Mouse (Mus musculus) heart, embryonic 12.5 days (tissue): Measurements from ENCODE around the gene Csnk1d. TPM values are rescaled to one million over a fixed set of nuclear protein-coding genes. Genes with fewer than 3 reads are reported as not detected.

Experiments
- ATAC-seq: fragments of 200-750 bp; cut with Nextera tagmentation; 2 replicates; pipeline ENCODE4 v1.8.0; 2017; ENCODE audit warnings: moderate TSS enrichment, moderate library complexity; ENCODE audit not compliant: insufficient number of reproducible peaks, low FRiP score
- H3K27ac ChIP-seq: fragments of 300-500 bp; sonication (generic); 2 replicates; pipeline ENCODE4 v1.5.1; 2016; ENCODE audit warnings: mild to moderate bottlenecking, moderate library complexity; ENCODE audit not compliant: poor library complexity, severe bottlenecking
- H3K27me3 ChIP-seq: fragments of 300-500 bp; sonication (generic); replicated peaks from 2 replicates; pipeline ENCODE4 v1.6.1; 2016; ENCODE audit warnings: mild to moderate bottlenecking, moderate library complexity
- H3K36me3 ChIP-seq: fragments of 300-500 bp; sonication (generic); 2 replicates; pipeline ENCODE4 v1.6.1; 2016; ENCODE audit warnings: mild to moderate bottlenecking, moderate library complexity
- H3K4me1 ChIP-seq: fragments of 300-500 bp; sonication (generic); replicated peaks from 2 replicates; pipeline ENCODE4 v1.6.1; 2016; ENCODE audit warnings: mild to moderate bottlenecking
- H3K4me2 ChIP-seq: fragments of 300-500 bp; sonication (generic); 2 replicates; pipeline ENCODE4 v1.6.1; 2016; ENCODE audit warnings: mild to moderate bottlenecking, moderate library complexity
- H3K4me3 ChIP-seq: fragments of 300-500 bp; sonication (generic); 2 replicates; pipeline ENCODE4 v1.5.1; 2016; ENCODE audit warnings: mild to moderate bottlenecking
- H3K9ac ChIP-seq: fragments of 300-500 bp; sonication (generic); 2 replicates; pipeline ENCODE4 v1.6.1; 2016; ENCODE audit warnings: mild to moderate bottlenecking, moderate library complexity
- H3K9me3 ChIP-seq: fragments of 300-500 bp; sonication (generic); replicated peaks from 2 replicates; pipeline ENCODE4 v1.6.1; 2016; ENCODE audit warnings: mild to moderate bottlenecking, moderate library complexity
- WGBS: fragments of 180-500 bp; shearing (Covaris S2); methylation state at CpG from one replicate; pipeline ENCODE4 v1.1.7; 2016; 5-methylcytosine and 5-hydroxymethylcytosine counted together
- polyA plus RNA-seq: library from polyadenylated mRNA; unstranded; fragments of >200 nt; fragmentation: Nextera tagmentation; extraction: Ambion mirVana; gene quantifications from 2 replicates; pipeline ENCODE4 v1.2.1, GENCODE M21; 2016

Csnk1d gene
- polyA plus RNA-seq, 1 experiment from 2014 or later = 94.7 TPM

- Histone ChIP-seq H3K27me3 (no peaks in the 10 kb centered on the region), H3K27ac (no peak overlapping the region), H3K9me3 (no peaks in the 10 kb centered on the region), H3K9ac (0 out of 2 replicates have a peak overlapping the region, but pooled peaks have one; percentile 13), H3K4me2 (no peak overlapping the region), H3K36me3 (peaks cover 37% of the 10 kb centered on the region), H3K4me3 (no peak overlapping the region), H3K4me1 (peaks cover 72% of the 10 kb centered on the region)
- no peak for ATAC-seq
- WGBS = 69% methylated on average over 3 of the region's 3 CpGs
These were observed 3.5 kb downstream of the Csnk1d start for GRCm38 (mm10) chr11:120987608-120988007.

DNA sequence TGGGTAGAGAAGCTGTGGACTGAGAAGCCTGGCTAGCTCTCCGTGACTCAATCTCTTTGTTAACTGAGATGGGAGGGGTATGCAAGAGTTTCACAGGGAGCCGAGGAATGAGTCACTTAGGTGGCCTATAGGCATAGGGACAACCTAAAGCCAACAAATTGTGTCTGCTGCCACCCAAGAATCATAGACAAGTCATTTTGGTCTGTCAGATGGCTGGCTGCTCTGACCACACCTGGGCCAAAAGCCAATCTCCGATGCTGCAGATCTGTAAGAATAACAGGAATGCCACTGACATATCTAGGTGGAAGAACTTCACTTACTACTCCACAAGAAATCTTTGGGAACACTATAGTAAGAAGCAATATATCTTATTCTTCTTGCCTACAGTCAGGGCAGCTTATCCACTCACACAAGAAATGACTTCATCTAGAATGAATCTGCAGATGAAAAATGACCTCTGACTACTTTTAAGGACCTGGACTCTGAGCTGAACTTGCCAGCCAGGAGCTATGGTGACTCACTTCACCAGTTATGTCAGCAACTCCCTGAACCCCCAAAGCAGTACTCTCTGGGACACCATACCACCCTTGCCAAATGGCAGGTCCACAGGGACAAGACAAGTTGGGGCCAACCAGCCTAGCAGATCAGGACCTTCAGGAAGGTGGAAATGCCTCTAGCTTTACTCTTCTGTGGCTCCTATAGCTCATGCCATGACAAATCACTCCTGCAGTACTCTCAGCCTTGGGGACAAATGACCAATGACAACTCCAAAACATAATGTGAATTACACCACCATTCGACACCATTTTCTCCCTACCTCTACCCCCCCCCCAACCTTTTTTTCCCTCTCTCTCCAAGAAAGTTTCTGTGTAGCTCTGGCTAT lies 6.4 kb downstream of the Csnk1d start:
- 62% methylated on average over 4 of the region's 4 CpGs for WGBS
- no peak overlapping the region for H3K4me3 ChIP-seq
- H3K27me3 ChIP-seq = no peaks in the 10 kb centered on the region
- no peak overlapping the region for H3K4me2 ChIP-seq
- H3K9ac ChIP-seq = no peak overlapping the region
- H3K4me1 ChIP-seq = peaks cover 82% of the 10 kb centered on the region
- H3K9me3 ChIP-seq = no peaks in the 10 kb centered on the region
- ATAC-seq = no peak
- peak overlapping the region; percentile 53; the same call in 1 of the 2 replicates for H3K27ac ChIP-seq
- peaks cover 63% of the 10 kb centered on the region for H3K36me3 ChIP-seq

GRCm38 (mm10) chr11:120982459-120982858 lies 8.7 kb downstream of the Csnk1d start:
- Histone ChIP-seq H3K4me1 (peaks cover 63% of the 10 kb centered on the region), H3K27ac (no peak overlapping the region), H3K9ac (no peak overlapping the region), H3K4me2 (no peak overlapping the region), H3K4me3 (no peak overlapping the region), H3K27me3 (no peaks in the 10 kb centered on the region), H3K36me3 (peaks cover 77% of the 10 kb centered on the region), H3K9me3 (no peaks in the 10 kb centered on the region)
- ATAC-seq = no peak

DNA sequence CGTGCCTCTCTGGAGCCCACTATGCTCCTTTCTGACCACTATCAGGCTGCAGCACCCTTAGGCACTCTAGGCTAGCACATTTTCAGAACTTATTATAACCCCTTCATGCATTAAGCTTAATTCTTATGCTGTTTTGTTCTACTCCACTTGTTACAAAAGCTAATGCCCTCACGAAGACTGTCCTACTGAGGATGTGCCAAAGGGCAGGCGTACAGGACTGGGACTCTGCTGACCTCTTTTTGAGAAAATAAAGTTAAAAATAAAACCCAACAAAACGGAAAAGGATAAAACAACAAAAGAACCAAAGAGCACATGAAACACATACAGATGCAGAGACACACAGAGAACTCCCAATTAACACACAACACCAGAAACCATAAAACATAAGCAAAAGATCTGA lies 9.5 kb downstream of the Csnk1d start:
- Histone ChIP-seq H3K4me3 (no peak overlapping the region), H3K27ac (no peak overlapping the region), H3K9me3 (no peaks in the 10 kb centered on the region), H3K9ac (no peak overlapping the region), H3K36me3 (peaks cover 77% of the 10 kb centered on the region), H3K4me1 (peaks cover 58% of the 10 kb centered on the region), H3K27me3 (no peaks in the 10 kb centered on the region), H3K4me2 (no peak overlapping the region)
- ATAC-seq = no peak
- WGBS = 87% methylated on average over 4 of the region's 4 CpGs

- Histone ChIP-seq H3K4me2 (no peak overlapping the region), H3K9me3 (no peaks in the 10 kb centered on the region), H3K4me1 (peaks cover 49% of the 10 kb centered on the region), H3K27me3 (no peaks in the 10 kb centered on the region), H3K4me3 (no peak overlapping the region), H3K9ac (no peak overlapping the region), H3K27ac (peak overlapping the region; percentile 57), H3K36me3 (peaks cover 69% of the 10 kb centered on the region)
- 48% methylated on average over 9 of the region's 9 CpGs for WGBS
- peak; percentile 82 for ATAC-seq
These were observed 10.6 kb downstream of the Csnk1d start for GRCm38 (mm10) chr11:120980427-120981035.

GRCm38 (mm10) chr11:120979711-120980426 lies 11.3 kb downstream of the Csnk1d start:
- WGBS = 66% methylated on average over 8 of the region's 8 CpGs
- peak overlapping the region; percentile 57; the same call in 1 of the 2 replicates for H3K27ac ChIP-seq
- no peak overlapping the region for H3K4me3 ChIP-seq
- peak; percentile 83 for ATAC-seq
- H3K36me3 ChIP-seq = peaks cover 71% of the 10 kb centered on the region
- peaks cover 43% of the 10 kb centered on the region for H3K4me1 ChIP-seq
- no peak overlapping the region for H3K9ac ChIP-seq
- H3K27me3 ChIP-seq = no peaks in the 10 kb centered on the region
- H3K9me3 ChIP-seq = no peaks in the 10 kb centered on the region
- peak overlapping the region; percentile 5; the same call in 1 of the 2 replicates for H3K4me2 ChIP-seq

GRCm38 (mm10) chr11:120973318-120973717 lies 17.8 kb downstream of the Csnk1d start:
- peaks cover 87% of the 10 kb centered on the region for H3K36me3 ChIP-seq
- no peak overlapping the region for H3K9ac ChIP-seq
- no peak overlapping the region for H3K4me2 ChIP-seq
- H3K27ac ChIP-seq = no peak overlapping the region
- ATAC-seq = no peak
- 0 out of 2 replicates have a peak, but pooled peaks cover 5% of the 10 kb centered on the region for H3K4me1 ChIP-seq
- no peaks in the 10 kb centered on the region for H3K27me3 ChIP-seq
- 75% methylated on average over 6 of the region's 6 CpGs for WGBS
- no peaks in the 10 kb centered on the region for H3K9me3 ChIP-seq
- no peak overlapping the region for H3K4me3 ChIP-seq

- Histone ChIP-seq H3K36me3 (peaks cover 93% of the 10 kb centered on the region), H3K27ac (no peak overlapping the region), H3K27me3 (no peaks in the 10 kb centered on the region), H3K4me1 (peaks cover 8% of the 10 kb centered on the region), H3K4me3 (no peak overlapping the region), H3K9me3 (no peaks in the 10 kb centered on the region), H3K4me2 (no peak overlapping the region), H3K9ac (no peak overlapping the region)
- WGBS = 91% methylated on average over 5 of the region's 5 CpGs
- no peak for ATAC-seq
These were observed 19.9 kb downstream of the Csnk1d start for GRCm38 (mm10) chr11:120971237-120971636.

- Histone ChIP-seq H3K4me1 (peaks cover 23% of the 10 kb centered on the region), H3K4me2 (no peak overlapping the region), H3K9ac (no peak overlapping the region), H3K36me3 (peaks cover 99% of the 10 kb centered on the region), H3K4me3 (no peak overlapping the region), H3K9me3 (no peaks in the 10 kb centered on the region), H3K27ac (no peak overlapping the region), H3K27me3 (no peaks in the 10 kb centered on the region)
- no peak for ATAC-seq
- 90% methylated on average over 5 of the region's 5 CpGs for WGBS
These were observed 21.4 kb downstream of the Csnk1d start for GRCm38 (mm10) chr11:120969742-120970141.

DNA sequence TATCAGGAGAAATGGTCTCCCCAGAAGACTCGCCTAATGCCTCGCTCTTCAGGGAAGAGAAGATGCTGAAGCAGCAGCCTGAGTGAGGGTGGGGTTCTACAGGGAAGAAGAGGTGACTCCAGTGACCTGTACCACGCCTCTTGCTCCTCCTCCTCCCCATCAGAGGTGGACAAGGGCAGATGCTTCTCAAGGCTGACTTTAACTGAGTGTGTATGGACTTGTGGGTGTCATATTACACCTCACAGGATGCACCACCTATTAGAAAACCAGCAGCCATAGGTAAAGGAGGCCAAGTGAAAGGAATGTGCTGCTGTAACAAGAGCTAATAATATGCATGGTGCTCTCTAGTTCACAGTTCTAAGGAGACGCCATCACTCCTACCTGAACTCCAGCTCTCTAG lies 25.5 kb downstream of the Csnk1d start:
- Histone ChIP-seq H3K27ac (no peak overlapping the region), H3K36me3 (peaks cover 99% of the 10 kb centered on the region), H3K9ac (no peak overlapping the region), H3K4me3 (no peak overlapping the region), H3K27me3 (no peaks in the 10 kb centered on the region), H3K4me1 (peaks cover 41% of the 10 kb centered on the region), H3K9me3 (no peaks in the 10 kb centered on the region), H3K4me2 (no peak overlapping the region)
- ATAC-seq = no peak
- 85% methylated on average over 4 of the region's 4 CpGs for WGBS
